Mouse (Mus musculus): Measurements from ENCODE around the gene Gorasp1. TPM values are rescaled to one million over a fixed set of nuclear protein-coding genes. Genes with fewer than 3 reads are reported as not detected.
A peak's percentile ranks its signal among the peaks of the same experiment; 100 is the strongest.

Gene Gorasp1
- polyA plus RNA-seq, 2 experiments, result 28.1 to 32.4 TPM

DNA sequence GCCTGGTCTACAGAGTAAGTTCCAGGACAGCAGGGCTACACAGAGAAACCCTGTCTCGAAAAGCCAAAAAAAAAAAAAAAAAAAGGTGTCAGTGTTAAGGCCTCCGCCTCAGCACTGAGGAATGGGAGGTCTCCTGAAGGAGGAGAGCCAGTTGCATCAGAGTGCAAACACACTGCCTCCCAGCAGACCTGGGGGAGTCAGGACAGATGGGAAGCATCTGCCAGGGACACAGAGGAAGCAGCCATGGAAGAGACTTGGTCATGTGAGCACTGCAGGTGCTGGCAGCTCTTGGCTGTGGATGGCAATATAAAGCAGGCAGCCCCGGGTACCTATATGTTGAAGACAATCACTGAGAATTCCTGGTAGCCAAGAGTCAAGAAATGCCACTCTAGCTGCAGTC, 27.4 kb downstream of the Gorasp1 start:
- Histone ChIP-seq H3K4me1 (ENCODE audit: control insufficient read depth, insufficient read depth, low read length) (no peaks in the 10 kb centered on the region), H3K27me3 (ENCODE audit: control insufficient read depth, insufficient read depth, low read length) (no peaks in the 10 kb centered on the region), H3K9me3 (ENCODE audit: control insufficient read depth, low read length) (no peaks in the 10 kb centered on the region), H3K4me2 (replicated peaks; ENCODE audit: low read depth, low read length, severe bottlenecking) (no peak overlapping the region), H3K36me3 (ENCODE audit: control insufficient read depth, insufficient read depth, low read length) (peaks cover 95% of the 10 kb centered on the region), H3K9ac (ENCODE audit: low read depth, low read length, severe bottlenecking) (no peak overlapping the region), H3K4me3 (replicated peaks; ENCODE audit: low read length) (no peak overlapping the region), H3K27ac (replicated peaks; ENCODE audit: low read depth, low read length) (no peak overlapping the region)
- 97% methylated on average over 3 of the region's 3 CpGs for WGBS
- DNase-seq (ENCODE audit: low spot score) (no peak), ATAC-seq (ENCODE audit: low FRiP score, low read depth) (no peak)
- TF ChIP-seq POLR2A (IDR thresholded peaks at IDR 0.05; ENCODE audit: borderline replicate concordance, extremely low read depth, insufficient read depth, insufficient read length), result no peak

DNA sequence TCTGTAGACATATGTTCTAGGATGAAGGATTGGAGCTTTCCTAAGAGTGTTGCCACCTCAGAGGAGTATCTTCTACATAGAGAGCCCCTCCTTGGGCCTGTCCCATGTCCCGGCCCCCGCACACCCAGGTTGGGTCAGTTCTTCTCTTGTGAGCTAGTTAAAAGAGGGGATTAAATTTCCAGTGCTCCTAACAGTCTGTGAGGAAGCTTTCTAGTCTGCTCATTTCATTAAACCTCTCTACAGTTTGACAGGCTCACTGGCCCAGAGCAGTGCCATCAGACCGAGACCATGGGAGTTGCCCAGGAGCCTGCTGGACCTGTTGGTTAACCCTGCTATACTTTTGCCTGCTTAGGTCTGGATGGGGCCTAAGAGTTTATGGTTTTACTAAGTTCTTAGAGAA, 28.7 kb downstream of the Gorasp1 start:
- Histone ChIP-seq H3K4me1 (ENCODE audit: control insufficient read depth, insufficient read depth, low read length) (no peaks in the 10 kb centered on the region), H3K36me3 (ENCODE audit: control insufficient read depth, insufficient read depth, low read length) (peaks cover 95% of the 10 kb centered on the region), H3K4me3 (replicated peaks; ENCODE audit: low read length) (no peak overlapping the region), H3K27me3 (ENCODE audit: control insufficient read depth, insufficient read depth, low read length) (no peaks in the 10 kb centered on the region), H3K27ac (replicated peaks; ENCODE audit: low read depth, low read length) (no peak overlapping the region), H3K9ac (ENCODE audit: low read depth, low read length, severe bottlenecking) (no peak overlapping the region), H3K4me2 (replicated peaks; ENCODE audit: low read depth, low read length, severe bottlenecking) (no peak overlapping the region), H3K9me3 (ENCODE audit: control insufficient read depth, low read length) (no peaks in the 10 kb centered on the region)
- no peak for ATAC-seq (ENCODE audit: low FRiP score, low read depth)
- no peak for TF ChIP-seq POLR2A (IDR thresholded peaks at IDR 0.05; ENCODE audit: borderline replicate concordance, extremely low read depth, insufficient read depth, insufficient read length)
- WGBS, result 91% methylated on average over 3 of the region's 3 CpGs
- no peak for DNase-seq (ENCODE audit: low spot score)

GRCm38 (mm10) chr9:119902410-119903151, 34.8 kb downstream of the Gorasp1 start:
- Histone ChIP-seq H3K36me3 (ENCODE audit: control insufficient read depth, insufficient read depth, low read length) (peaks cover 68% of the 10 kb centered on the region), H3K4me3 (replicated peaks; ENCODE audit: low read length) (no peak overlapping the region), H3K4me1 (ENCODE audit: control insufficient read depth, insufficient read depth, low read length) (no peaks in the 10 kb centered on the region), H3K4me2 (replicated peaks; ENCODE audit: low read depth, low read length, severe bottlenecking) (no peak overlapping the region), H3K9me3 (ENCODE audit: control insufficient read depth, low read length) (no peaks in the 10 kb centered on the region), H3K27me3 (ENCODE audit: control insufficient read depth, insufficient read depth, low read length) (no peaks in the 10 kb centered on the region), H3K9ac (ENCODE audit: low read depth, low read length, severe bottlenecking) (no peak overlapping the region), H3K27ac (replicated peaks; ENCODE audit: low read depth, low read length) (no peak overlapping the region)
- DNase-seq (ENCODE audit: low spot score) (no peak), ATAC-seq (ENCODE audit: low FRiP score, low read depth) (no peak)
- WGBS, result 82% methylated on average over 12 of the region's 12 CpGs
- no peak for TF ChIP-seq POLR2A (IDR thresholded peaks at IDR 0.05; ENCODE audit: borderline replicate concordance, extremely low read depth, insufficient read depth, insufficient read length)

DNA sequence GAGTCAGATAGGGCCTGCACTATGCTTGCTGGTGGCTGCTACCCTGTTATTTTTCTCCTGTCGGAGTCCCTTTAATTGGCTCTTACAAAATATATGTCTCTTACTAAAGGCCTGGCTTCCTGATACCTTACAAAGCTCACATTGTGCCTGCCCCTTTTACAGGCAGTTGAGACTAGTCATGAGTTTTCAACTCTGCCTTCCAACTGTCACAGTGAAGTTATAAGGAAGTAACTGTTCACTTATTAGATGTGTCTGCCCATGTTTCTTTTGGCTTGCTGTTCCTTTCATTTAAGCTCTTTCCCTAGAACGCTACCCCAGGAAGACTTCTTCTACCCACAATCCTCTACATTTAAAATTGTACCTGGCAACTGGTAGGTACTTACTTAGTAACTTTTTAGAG, 37.9 kb downstream of the Gorasp1 start:
- Histone ChIP-seq H3K27ac (replicated peaks; ENCODE audit: low read depth, low read length) (no peak overlapping the region), H3K4me1 (ENCODE audit: control insufficient read depth, insufficient read depth, low read length) (peaks cover 6% of the 10 kb centered on the region), H3K27me3 (ENCODE audit: control insufficient read depth, insufficient read depth, low read length) (no peaks in the 10 kb centered on the region), H3K4me2 (replicated peaks; ENCODE audit: low read depth, low read length, severe bottlenecking) (no peak overlapping the region), H3K4me3 (replicated peaks; ENCODE audit: low read length) (no peak overlapping the region), H3K36me3 (ENCODE audit: control insufficient read depth, insufficient read depth, low read length) (peaks cover 39% of the 10 kb centered on the region), H3K9ac (ENCODE audit: low read depth, low read length, severe bottlenecking) (no peak overlapping the region), H3K9me3 (ENCODE audit: control insufficient read depth, low read length) (no peaks in the 10 kb centered on the region)
- 85% methylated on average over 2 of the region's 2 CpGs for WGBS
- ATAC-seq (ENCODE audit: low FRiP score, low read depth), result no peak
- DNase-seq (ENCODE audit: low spot score), result no peak
- TF ChIP-seq POLR2A (IDR thresholded peaks at IDR 0.05; ENCODE audit: borderline replicate concordance, extremely low read depth, insufficient read depth, insufficient read length), result no peak

GRCm38 (mm10) chr9:119895040-119895721, 42.2 kb downstream of the Gorasp1 start:
- 0 out of 2 replicates have a peak, but pooled peaks cover 7% of the 10 kb centered on the region for H3K36me3 ChIP-seq (ENCODE audit: control insufficient read depth, insufficient read depth, low read length)
- peak overlapping the region; percentile 88 for H3K4me3 ChIP-seq (replicated peaks; ENCODE audit: low read length)
- peak overlapping the region; percentile 88 for H3K9ac ChIP-seq (ENCODE audit: low read depth, low read length, severe bottlenecking)
- H3K4me1 ChIP-seq (ENCODE audit: control insufficient read depth, insufficient read depth, low read length), result peaks cover 10% of the 10 kb centered on the region
- no peaks in the 10 kb centered on the region for H3K9me3 ChIP-seq (ENCODE audit: control insufficient read depth, low read length)
- TF ChIP-seq POLR2A (IDR thresholded peaks at IDR 0.05; ENCODE audit: borderline replicate concordance, extremely low read depth, insufficient read depth, insufficient read length), result no peak
- WGBS, result 1% methylated on average over 33 of the region's 71 CpGs
- DNase-seq (ENCODE audit: low spot score) (no peak), ATAC-seq (ENCODE audit: low FRiP score, low read depth) (peak; percentile 71)
- no peaks in the 10 kb centered on the region for H3K27me3 ChIP-seq (ENCODE audit: control insufficient read depth, insufficient read depth, low read length)
- peak overlapping the region; percentile 90 for H3K4me2 ChIP-seq (replicated peaks; ENCODE audit: low read depth, low read length, severe bottlenecking)
- peak overlapping the region; percentile 65 for H3K27ac ChIP-seq (replicated peaks; ENCODE audit: low read depth, low read length)
